Mouse (Mus musculus): ENCODE results near the gene Rasgrf1. TPM values are rescaled to one million over a fixed set of nuclear protein-coding genes. Genes with fewer than 3 reads are reported as not detected.
"Not testable (repeated sequence)": the region's sequence is repeated elsewhere in the genome, so short reads cannot be mapped to it uniquely, and the experiment has no call there.

The Rasgrf1 gene
- polyA plus RNA-seq, 1 experiment from 2014 or later, result 0.74 TPM

DNA sequence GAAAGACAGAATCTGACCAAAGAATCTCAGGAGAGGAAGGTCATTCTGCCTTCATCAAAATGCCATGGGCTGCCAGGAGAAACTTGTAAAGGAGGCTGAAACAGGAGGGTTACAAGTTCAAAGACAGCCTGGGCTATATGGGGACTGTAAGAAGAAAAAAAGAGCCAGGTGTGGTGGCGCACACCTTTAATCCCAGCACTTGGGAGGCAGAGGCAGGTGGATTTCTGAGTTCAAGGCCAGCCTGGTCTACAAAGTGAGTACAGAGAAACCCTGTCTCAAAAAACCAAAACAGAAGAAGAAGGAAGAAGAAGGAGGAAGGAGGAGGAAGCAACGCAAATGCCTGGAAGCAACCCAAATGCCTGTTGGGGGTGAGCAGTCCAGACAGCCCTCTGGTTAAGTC lies 144.1 kb downstream of the Rasgrf1 start, which contains the start of gene Ctsh:
Gene Ctsh, plus strand, starts transcription at position 301 of the 400 bp plus-strand sequence.
- H3K9me3 ChIP-seq, result no peaks in the 10 kb centered on the region
- peak within 1 kb of the TSS; percentile 42; the same call in 1 of the 2 replicates for H3K27ac ChIP-seq
- no peaks in the 10 kb centered on the region for H3K36me3 ChIP-seq
- WGBS, result 66% methylated on average over 2 of the region's 2 CpGs
- H3K4me3 ChIP-seq (replicated peaks), result peak within 1 kb of the TSS; percentile 45
- H3K27me3 ChIP-seq (replicated peaks), result no peaks in the 10 kb centered on the region
- no peak for ATAC-seq (ENCODE audit: insufficient read depth, low FRiP score, low read depth)
- peak within 1 kb of the TSS; percentile 35; the same call in 1 of the 2 replicates for H3K9ac ChIP-seq
- peak within 1 kb of the TSS; percentile 75 for H3K4me2 ChIP-seq
- no peaks in the 10 kb centered on the region for H3K4me1 ChIP-seq

DNA sequence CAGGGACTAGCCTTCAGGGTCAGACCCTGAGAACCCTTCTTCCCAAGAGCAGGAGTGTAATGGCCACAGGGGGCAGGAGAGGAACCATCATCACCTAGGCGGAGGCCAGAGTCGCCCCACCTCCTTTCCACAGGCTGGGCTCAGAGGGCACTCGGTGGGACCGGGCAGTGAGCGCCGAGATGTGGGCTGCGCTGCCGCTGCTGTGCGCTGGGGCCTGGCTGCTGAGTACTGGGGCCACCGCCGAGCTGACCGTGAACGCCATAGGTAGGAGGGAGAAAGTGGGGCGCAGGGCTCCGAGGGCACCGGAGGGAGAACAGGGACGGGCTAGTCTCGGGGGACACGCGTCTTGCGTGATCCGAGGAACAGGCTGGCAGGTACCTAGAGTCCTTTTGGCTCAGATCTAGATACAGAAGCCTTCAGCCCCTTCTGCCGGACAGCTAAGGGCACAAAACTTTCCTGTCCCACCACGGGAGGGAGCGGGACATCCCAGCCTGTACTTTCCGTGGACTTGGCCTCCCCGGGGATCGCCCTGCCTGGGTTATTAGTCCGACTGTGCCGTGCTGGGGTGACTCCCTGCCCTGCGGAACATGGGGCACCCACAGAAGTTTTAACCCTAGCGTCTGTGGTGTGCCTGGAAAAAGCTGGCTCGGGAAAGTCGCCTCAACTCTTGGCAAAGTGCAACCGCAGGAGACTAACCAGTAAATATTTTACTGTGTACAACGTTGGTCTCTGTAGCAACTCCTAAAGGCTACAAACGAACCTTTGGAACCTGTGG lies 144.8 kb downstream of the Rasgrf1 start:
- H3K4me3 ChIP-seq (replicated peaks), result peak overlapping the region; percentile 45
- no peaks in the 10 kb centered on the region for H3K9me3 ChIP-seq
- under 1% methylated on average over 36 of the region's 37 CpGs for WGBS
- peak overlapping the region; percentile 75 for H3K4me2 ChIP-seq
- H3K9ac ChIP-seq, result peak overlapping the region; percentile 35; the same call in 1 of the 2 replicates
- peak; percentile 89 for ATAC-seq (ENCODE audit: insufficient read depth, low FRiP score, low read depth)
- H3K4me1 ChIP-seq, result no peaks in the 10 kb centered on the region
- H3K36me3 ChIP-seq, result no peaks in the 10 kb centered on the region
- H3K27me3 ChIP-seq (replicated peaks), result no peaks in the 10 kb centered on the region
- peak overlapping the region; percentile 42; the same call in 1 of the 2 replicates for H3K27ac ChIP-seq

- Histone ChIP-seq H3K27ac (no peak overlapping the region), H3K9me3 (no peaks in the 10 kb centered on the region), H3K27me3 (replicated peaks) (no peaks in the 10 kb centered on the region), H3K9ac (no peak overlapping the region), H3K4me3 (replicated peaks) (peak overlapping the region; percentile 45; the same call in 1 of the 2 replicates), H3K36me3 (no peaks in the 10 kb centered on the region), H3K4me2 (peak overlapping the region; percentile 75), H3K4me1 (no peaks in the 10 kb centered on the region)
- 47% methylated on average over 5 of the region's 5 CpGs for WGBS
- no peak for ATAC-seq (ENCODE audit: insufficient read depth, low FRiP score, low read depth)
Measured at GRCm38 (mm10) chr9:90055409-90055808, 145.7 kb downstream of the Rasgrf1 start.

GRCm38 (mm10) chr9:90055911-90056310 lies 146.2 kb downstream of the Rasgrf1 start:
- Histone ChIP-seq H3K9ac (no peak overlapping the region), H3K4me3 (replicated peaks) (no peak overlapping the region), H3K9me3 (no peaks in the 10 kb centered on the region), H3K4me2 (peak overlapping the region; percentile 75; the same call in 1 of the 2 replicates), H3K27me3 (replicated peaks) (no peaks in the 10 kb centered on the region), H3K36me3 (no peaks in the 10 kb centered on the region), H3K27ac (no peak overlapping the region), H3K4me1 (no peaks in the 10 kb centered on the region)
- WGBS, result 67% methylated on average over 3 of the region's 3 CpGs
- ATAC-seq (ENCODE audit: insufficient read depth, low FRiP score, low read depth), result no peak

DNA sequence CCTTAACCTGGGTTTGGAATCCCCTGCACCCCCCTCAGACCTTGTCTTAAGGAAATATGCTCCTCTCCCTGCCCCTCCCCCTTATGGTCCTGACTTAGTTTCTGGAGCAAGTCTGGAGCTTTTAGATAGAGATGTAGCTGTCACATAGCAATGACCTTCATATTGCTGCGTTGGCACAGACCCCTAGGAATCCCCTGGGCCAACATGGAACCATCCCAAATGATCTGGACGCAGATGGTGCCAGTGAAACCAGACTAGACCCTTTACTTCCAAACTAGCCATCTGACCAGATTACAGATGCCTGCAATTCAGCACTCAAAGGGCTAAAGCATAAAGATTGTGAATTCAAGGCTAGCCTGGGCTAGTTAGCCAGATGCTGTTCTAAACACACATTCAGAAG lies 147.0 kb downstream of the Rasgrf1 start:
- 83% methylated on average over 2 of the region's 2 CpGs for WGBS
- ATAC-seq (ENCODE audit: insufficient read depth, low FRiP score, low read depth), result no peak
- Histone ChIP-seq H3K4me3 (replicated peaks) (no peak overlapping the region), H3K27me3 (replicated peaks) (no peaks in the 10 kb centered on the region), H3K4me2 (no peak overlapping the region), H3K9ac (no peak overlapping the region), H3K27ac (no peak overlapping the region), H3K9me3 (no peaks in the 10 kb centered on the region), H3K36me3 (no peaks in the 10 kb centered on the region), H3K4me1 (no peaks in the 10 kb centered on the region)

DNA sequence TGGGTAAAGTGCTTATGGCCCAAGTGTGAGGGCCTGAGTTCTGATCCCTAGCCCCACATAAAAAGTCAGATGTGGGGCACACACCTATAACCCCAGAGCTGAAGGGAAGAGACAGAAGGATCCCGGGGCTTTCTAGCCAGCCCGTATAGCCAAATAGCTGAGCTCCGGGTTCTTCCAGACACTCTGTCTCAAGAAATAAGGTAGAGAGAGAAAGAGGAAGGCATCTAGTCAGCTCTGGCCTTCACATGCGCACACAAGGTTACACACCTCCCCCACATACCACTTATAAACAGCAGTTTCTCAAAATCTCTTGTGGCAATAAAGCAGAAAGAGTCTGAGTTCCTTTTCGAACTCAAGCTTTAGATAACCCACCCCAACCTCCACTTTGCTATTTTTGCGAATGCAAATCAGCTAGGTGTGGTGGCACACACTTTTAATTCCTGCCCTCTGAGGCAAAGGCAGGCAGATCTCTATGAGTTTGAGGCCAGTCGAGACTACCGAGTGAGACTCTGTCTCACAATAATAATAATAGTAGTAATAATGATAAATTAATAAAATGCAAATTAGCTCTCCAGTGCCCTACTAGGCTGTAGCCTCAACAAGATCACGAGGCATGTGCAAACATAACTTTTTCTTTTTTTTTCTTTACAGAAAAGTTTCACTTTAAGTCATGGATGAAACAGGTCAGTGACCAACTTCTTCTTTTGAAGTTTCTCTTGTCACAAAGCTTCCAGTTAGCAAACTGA lies 150.3 kb downstream of the Rasgrf1 start:
- no peaks in the 10 kb centered on the region for H3K9me3 ChIP-seq
- H3K4me2 ChIP-seq, result no peak overlapping the region
- H3K27ac ChIP-seq, result no peak overlapping the region
- no peaks in the 10 kb centered on the region for H3K27me3 ChIP-seq (replicated peaks)
- H3K36me3 ChIP-seq, result no peaks in the 10 kb centered on the region
- H3K9ac ChIP-seq, result no peak overlapping the region
- ATAC-seq (ENCODE audit: insufficient read depth, low FRiP score, low read depth), result no peak
- no peak overlapping the region for H3K4me3 ChIP-seq (replicated peaks)
- no peaks in the 10 kb centered on the region for H3K4me1 ChIP-seq
- 73% methylated on average over 9 of the region's 9 CpGs for WGBS

- no peak overlapping the region for H3K4me2 ChIP-seq
- no peak overlapping the region for H3K9ac ChIP-seq
- no peaks in the 10 kb centered on the region for H3K4me1 ChIP-seq
- H3K27me3 ChIP-seq (replicated peaks), result no peaks in the 10 kb centered on the region
- WGBS, result 72% methylated on average over 2 of the region's 2 CpGs
- no peak overlapping the region for H3K4me3 ChIP-seq (replicated peaks)
- H3K27ac ChIP-seq, result no peak overlapping the region
- no peak for ATAC-seq (ENCODE audit: insufficient read depth, low FRiP score, low read depth)
- H3K9me3 ChIP-seq, result no peaks in the 10 kb centered on the region
- no peaks in the 10 kb centered on the region for H3K36me3 ChIP-seq
Measured at GRCm38 (mm10) chr9:90060574-90060875, 150.8 kb downstream of the Rasgrf1 start.

GRCm38 (mm10) chr9:90060932-90061331 lies 151.2 kb downstream of the Rasgrf1 start:
- 86% methylated on average over 5 of the region's 5 CpGs for WGBS
- not testable (repeated sequence) for H3K9ac ChIP-seq; H3K9me3 ChIP-seq; ATAC-seq (ENCODE audit: insufficient read depth, low FRiP score, low read depth); H3K4me1 ChIP-seq; H3K4me2 ChIP-seq; H3K27ac ChIP-seq; H3K27me3 ChIP-seq (replicated peaks); H3K36me3 ChIP-seq; H3K4me3 ChIP-seq (replicated peaks)

DNA sequence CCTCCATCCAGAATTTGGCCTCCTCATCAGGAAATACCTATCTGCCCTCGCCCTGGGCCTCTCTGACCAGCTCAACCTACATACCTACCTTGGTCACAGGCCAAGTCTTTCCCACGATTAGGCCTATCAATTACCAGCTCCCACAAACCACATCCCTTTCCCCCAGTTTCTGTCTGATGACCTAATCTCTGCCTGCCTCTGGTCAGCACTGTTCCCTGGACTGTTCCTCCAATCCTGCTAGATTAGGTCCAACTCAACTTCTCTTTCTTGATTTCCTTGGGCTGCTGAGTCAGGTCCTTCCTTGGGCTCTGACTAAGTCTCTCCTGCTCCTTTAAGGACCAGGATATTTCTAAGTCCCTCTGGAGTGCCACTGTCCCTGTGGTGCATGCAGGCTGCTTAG lies 157.6 kb downstream of the Rasgrf1 start:
- no peak for ATAC-seq (ENCODE audit: insufficient read depth, low FRiP score, low read depth)
- 70% methylated on average over 2 of the region's 2 CpGs for WGBS

GRCm38 (mm10) chr9:90068786-90069185 lies 159.1 kb downstream of the Rasgrf1 start:
- no peak overlapping the region for H3K9ac ChIP-seq
- no peaks in the 10 kb centered on the region for H3K27me3 ChIP-seq (replicated peaks)
- no peak overlapping the region for H3K4me3 ChIP-seq (replicated peaks)
- H3K9me3 ChIP-seq, result no peaks in the 10 kb centered on the region
- H3K4me2 ChIP-seq, result no peak overlapping the region
- H3K4me1 ChIP-seq, result no peaks in the 10 kb centered on the region
- H3K36me3 ChIP-seq, result no peaks in the 10 kb centered on the region
- WGBS, result 73% methylated on average over 6 of the region's 6 CpGs
- no peak for ATAC-seq (ENCODE audit: insufficient read depth, low FRiP score, low read depth)
- H3K27ac ChIP-seq, result peak overlapping the region; percentile 44; the same call in 1 of the 2 replicates

More for the DNA sequence above, 157.6 kb downstream of the Rasgrf1 start:
- H3K4me2 ChIP-seq, result no peak overlapping the region
- no peak overlapping the region for H3K9ac ChIP-seq
- H3K27me3 ChIP-seq (replicated peaks), result no peaks in the 10 kb centered on the region
- no peak overlapping the region for H3K27ac ChIP-seq
- H3K4me1 ChIP-seq, result no peaks in the 10 kb centered on the region
- no peaks in the 10 kb centered on the region for H3K36me3 ChIP-seq
- no peaks in the 10 kb centered on the region for H3K9me3 ChIP-seq
- no peak overlapping the region for H3K4me3 ChIP-seq (replicated peaks)

DNA sequence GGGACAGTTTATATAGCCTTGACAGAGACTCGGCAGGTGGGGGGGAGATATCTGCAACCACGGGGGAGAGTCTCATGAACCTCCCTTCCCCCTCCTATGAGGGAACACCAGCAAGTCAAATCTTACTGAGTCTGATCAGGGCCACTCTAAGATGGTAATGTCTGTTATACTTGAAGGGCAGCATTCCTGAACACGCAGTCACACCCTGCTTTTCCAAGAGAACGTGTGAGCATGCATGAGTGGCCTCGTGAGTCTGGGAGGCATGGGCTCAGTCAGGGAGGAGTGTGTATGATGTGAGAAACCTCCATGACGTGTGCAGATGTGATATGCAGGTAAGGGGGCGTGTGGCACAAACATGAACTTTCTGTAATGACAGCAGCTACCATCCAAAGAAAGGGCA lies 159.8 kb downstream of the Rasgrf1 start:
- peak; percentile 79 for ATAC-seq (ENCODE audit: insufficient read depth, low FRiP score, low read depth)
- no peak overlapping the region for H3K9ac ChIP-seq
- H3K4me1 ChIP-seq, result no peaks in the 10 kb centered on the region
- peak overlapping the region; percentile 44; the same call in 1 of the 2 replicates for H3K27ac ChIP-seq
- H3K4me3 ChIP-seq (replicated peaks), result no peak overlapping the region
- H3K9me3 ChIP-seq, result no peaks in the 10 kb centered on the region
- H3K4me2 ChIP-seq, result no peak overlapping the region
- H3K27me3 ChIP-seq (replicated peaks), result no peaks in the 10 kb centered on the region
- 59% methylated on average over 7 of the region's 7 CpGs for WGBS
- no peaks in the 10 kb centered on the region for H3K36me3 ChIP-seq

DNA sequence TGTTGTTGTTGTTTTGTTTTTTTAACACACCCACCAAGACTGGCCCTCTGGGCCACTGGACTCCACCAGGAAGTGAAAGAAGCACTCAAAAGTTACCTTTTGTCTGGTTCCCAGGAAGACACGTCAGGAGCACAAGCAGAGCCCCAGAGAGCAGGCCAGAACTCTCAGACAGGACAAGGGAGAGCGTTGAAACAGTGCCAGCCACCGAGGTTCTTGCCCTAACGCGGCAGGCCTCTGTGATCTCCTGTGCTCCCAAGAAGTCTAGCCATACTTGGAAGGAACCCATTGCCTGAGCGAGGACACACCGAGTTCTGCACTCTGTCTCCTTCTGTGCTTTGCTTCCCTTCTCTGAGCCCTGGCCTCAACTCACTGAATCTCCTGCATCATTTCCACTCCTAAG lies 160.5 kb downstream of the Rasgrf1 start:
- H3K36me3 ChIP-seq, result no peaks in the 10 kb centered on the region
- no peaks in the 10 kb centered on the region for H3K9me3 ChIP-seq
- no peaks in the 10 kb centered on the region for H3K27me3 ChIP-seq (replicated peaks)
- no peak overlapping the region for H3K9ac ChIP-seq
- ATAC-seq (ENCODE audit: insufficient read depth, low FRiP score, low read depth), result no peak
- no peak overlapping the region for H3K4me2 ChIP-seq
- WGBS, result 73% methylated on average over 7 of the region's 7 CpGs
- H3K4me1 ChIP-seq, result no peaks in the 10 kb centered on the region
- H3K27ac ChIP-seq, result no peak overlapping the region
- no peak overlapping the region for H3K4me3 ChIP-seq (replicated peaks)

Data from stomach, embryonic 15.5 days (tissue).